In genomic region chr14:59055283-59055682, GRCm38 (mm10) we compare ENCODE assay signal across 27 mouse cellular contexts.
DNase-seq lines count a peak whose midpoint lies in the region; ATAC-seq lines count a peak whose summit lies in the region.
"Had no signal": no experiment of that assay in that cellular context is flagged by ENCODE, and none has a peak within 500 bp of the region (broad histone marks: within the 10 kb centered on the region; RNA-seq: fewer than 3 reads in every experiment).

No protein-coding gene starts in this region.

- no peak for ATAC-seq in kidney, embryonic 16.5 days (ENCODE audit: low FRiP score, low TSS enrichment)
- ATAC-seq: forebrain, embryonic 13.5 days; inflammation-experienced regulatory T-cells, adult 6 months; midbrain, embryonic 13.5 days had no signal

- H3K4me2 ChIP-seq in kidney, embryonic 16.5 days (replicated peaks; ENCODE audit: low read depth, low read length) = no peak overlapping the region
- H3K4me2 ChIP-seq: embryonic facial prominence, embryonic 15.5 days; forebrain, embryonic 13.5 days; heart, embryonic 11.5 days; hindbrain, embryonic 15.5 days; midbrain, embryonic 13.5 days; neural tube, embryonic 13.5 days had no signal

- H3K9me3 ChIP-seq in kidney, embryonic 16.5 days (ENCODE audit: low read length) = no peaks in the 10 kb centered on the region
- H3K9me3 ChIP-seq: embryonic facial prominence, embryonic 10.5 days; embryonic facial prominence, embryonic 15.5 days; forebrain, embryonic 13.5 days; hindbrain, embryonic 10.5 days; hindbrain, embryonic 15.5 days; midbrain, embryonic 13.5 days; neural tube, embryonic 13.5 days had no signal

- no peak overlapping the region for H3K4me3 ChIP-seq in kidney, embryonic 16.5 days (ENCODE audit: low read length)
- H3K4me3 ChIP-seq: embryonic facial prominence, embryonic 10.5 days; embryonic facial prominence, embryonic 15.5 days; forebrain, embryonic 13.5 days; hindbrain, embryonic 10.5 days; hindbrain, embryonic 15.5 days; midbrain, embryonic 13.5 days; neural tube, embryonic 13.5 days had no signal

- no peaks in the 10 kb centered on the region for H3K36me3 ChIP-seq in kidney, embryonic 16.5 days (ENCODE audit: insufficient read depth, low read length)
- H3K36me3 ChIP-seq: embryonic facial prominence, embryonic 10.5 days; embryonic facial prominence, embryonic 15.5 days; hindbrain, embryonic 10.5 days; hindbrain, embryonic 15.5 days; midbrain, embryonic 13.5 days; neural tube, embryonic 13.5 days had no signal

- no peaks in the 10 kb centered on the region for H3K4me1 ChIP-seq in kidney, embryonic 16.5 days (ENCODE audit: insufficient read depth, low read length)
- H3K4me1 ChIP-seq: embryonic facial prominence, embryonic 15.5 days; hindbrain, embryonic 15.5 days had no signal

- peak; percentile 17 for DNase-seq in adrenal gland, adult 8-10 months
- no peak for DNase-seq in adrenal gland, adult 2 months
- peak; percentile 85 for DNase-seq in heart, adult 11 months
- no peak for DNase-seq in heart, postnatal 4 days
- DNase-seq in kidney, adult 18-20 months = peak; percentile 10
- DNase-seq in kidney, postnatal 14 days = peak; percentile 7
- no peak for DNase-seq in left cerebral cortex, adult 8-10 months (ENCODE audit: low spot score in 2 of 2)
- DNase-seq: cerebellum, adult 11-12 months; cerebellum, postnatal 25 days; gastrocnemius, postnatal 10 days; layer of hippocampus, adult 9-11 months; liver; lung, adult 2 months; lung, postnatal 10 days had no signal

- no peak overlapping the region for H3K27ac ChIP-seq in kidney, embryonic 16.5 days (ENCODE audit: low read length)
- H3K27ac ChIP-seq: embryonic facial prominence, embryonic 10.5 days; embryonic facial prominence, embryonic 15.5 days; forebrain, embryonic 13.5 days; hindbrain, embryonic 10.5 days; hindbrain, embryonic 15.5 days; liver, embryonic 14.5 days; macrophage; midbrain, embryonic 13.5 days; neural tube, embryonic 13.5 days had no signal

- WGBS in kidney, embryonic 16.5 days = 78% methylated on average over 3 of the region's 3 CpGs

- H3K9ac ChIP-seq in kidney, embryonic 16.5 days (replicated peaks; ENCODE audit: low read length) = no peak overlapping the region
- H3K9ac ChIP-seq: embryonic facial prominence, embryonic 15.5 days; forebrain, embryonic 13.5 days; hindbrain, embryonic 15.5 days; liver, embryonic 14.5 days; midbrain, embryonic 13.5 days; neural tube, embryonic 13.5 days had no signal

- H3K27me3 ChIP-seq in kidney, embryonic 16.5 days (ENCODE audit: insufficient read depth, low read length) = no peaks in the 10 kb centered on the region
- H3K27me3 ChIP-seq: CH12.LX; embryonic facial prominence, embryonic 15.5 days; forebrain, embryonic 13.5 days; hindbrain, embryonic 15.5 days; midbrain, embryonic 13.5 days; neural tube, embryonic 13.5 days had no signal

Comparison
In these comparisons a context has a peak if more than half of its experiments do, and no peak if none do; other contexts are left out.
1. DNase-seq: peak in adrenal gland, adult 8-10 months (single experiment), heart, adult 11 months (single experiment), kidney, adult 18-20 months (single experiment) and kidney, postnatal 14 days (single experiment); none in adrenal gland, adult 2 months (single experiment), heart, postnatal 4 days (single experiment) and left cerebral cortex, adult 8-10 months (0 of 2).